Mouse (Mus musculus) neural tube, embryonic 11.5 days (tissue): ENCODE measurements around the gene Ly6g6d. TPM values are rescaled to one million over a fixed set of nuclear protein-coding genes. Genes with fewer than 3 reads are reported as not detected.

ENCODE experiments used
- ATAC-seq: fragments of 200-750 bp; cut with Nextera tagmentation; 2 replicates; pipeline ENCODE4 v1.8.0; 2017; ENCODE audit warnings: moderate number of reproducible peaks, mild to moderate bottlenecking, moderate TSS enrichment, moderate library complexity; ENCODE audit not compliant: insufficient read depth, low FRiP score, low TSS enrichment
- DNase-seq: peaks from one replicate; pipeline ENCODE4 v3.0.0-alpha.2; 2015; ENCODE audit warnings: low spot score
- H3K27ac ChIP-seq: fragments of 300-500 bp; sonication (generic); 2 replicates; pipeline ENCODE4 v1.5.1; 2014; ENCODE audit warnings: low read depth, mild to moderate bottlenecking, low read length
- H3K27me3 ChIP-seq: fragments of 300-500 bp; sonication (generic); 2 replicates; pipeline ENCODE4 v1.6.1; 2014; ENCODE audit warnings: mild to moderate bottlenecking, low read length, mixed read lengths; ENCODE audit not compliant: control insufficient read depth, insufficient read depth
- H3K36me3 ChIP-seq: fragments of 300-500 bp; sonication (generic); 2 replicates; pipeline ENCODE4 v1.6.1; 2014; ENCODE audit warnings: mild to moderate bottlenecking, low read length, moderate library complexity, mixed read lengths; ENCODE audit not compliant: control insufficient read depth, insufficient read depth
- H3K4me1 ChIP-seq: fragments of 300-500 bp; sonication (generic); 2 replicates; pipeline ENCODE4 v1.6.1; 2014; ENCODE audit warnings: low read length, mixed read lengths; ENCODE audit not compliant: control insufficient read depth, insufficient read depth
- H3K4me2 ChIP-seq: fragments of 300-500 bp; sonication (generic); 2 replicates; pipeline ENCODE4 v1.6.1; 2014; ENCODE audit warnings: low read depth, mild to moderate bottlenecking, moderate library complexity
- H3K4me3 ChIP-seq: fragments of 300-500 bp; sonication (generic); 2 replicates; pipeline ENCODE4 v1.5.1; 2014; ENCODE audit warnings: low read depth, low read length
- H3K9ac ChIP-seq: fragments of 300-500 bp; sonication (generic); 2 replicates; pipeline ENCODE4 v1.6.1; 2014; ENCODE audit warnings: mild to moderate bottlenecking, low read length
- H3K9me3 ChIP-seq: fragments of 300-500 bp; sonication (generic); 2 replicates; pipeline ENCODE4 v1.6.1; 2016; ENCODE audit warnings: low read length; ENCODE audit not compliant: control insufficient read depth
- WGBS: fragments of 180-500 bp; shearing (Covaris S2); extraction: QIAGEN DNeasy Blood & Tissue Kit; methylation state at CpG from one replicate; pipeline ENCODE4 v1.1.7; 2014; 5-methylcytosine and 5-hydroxymethylcytosine counted together
- polyA plus RNA-seq: library from polyadenylated mRNA; unstranded; fragments of >200 nt; fragmentation: Nextera tagmentation; extraction: Ambion mirVana; gene quantifications from 2 replicates; pipeline ENCODE4 v1.2.1, GENCODE M21; 2014

Ly6g6d gene
- polyA plus RNA-seq, 1 experiment from 2014 or later = 1.0 TPM

- Histone ChIP-seq H3K9ac (no peak overlapping the region; the same call in 1 of the 2 replicates), H3K27me3 (peaks cover 20% of the 10 kb centered on the region), H3K4me3 (no peak overlapping the region), H3K36me3 (no peaks in the 10 kb centered on the region), H3K9me3 (no peaks in the 10 kb centered on the region), H3K4me2 (no peak overlapping the region), H3K27ac (no peak overlapping the region), H3K4me1 (peaks cover 13% of the 10 kb centered on the region)
- no peak for DNase-seq
- WGBS = 88% methylated on average over 17 of the region's 17 CpGs
- no peak for ATAC-seq
Observed at GRCm38 (mm10) chr17:35068213-35068914, 9.5 kb downstream of the Ly6g6d start.

DNA sequence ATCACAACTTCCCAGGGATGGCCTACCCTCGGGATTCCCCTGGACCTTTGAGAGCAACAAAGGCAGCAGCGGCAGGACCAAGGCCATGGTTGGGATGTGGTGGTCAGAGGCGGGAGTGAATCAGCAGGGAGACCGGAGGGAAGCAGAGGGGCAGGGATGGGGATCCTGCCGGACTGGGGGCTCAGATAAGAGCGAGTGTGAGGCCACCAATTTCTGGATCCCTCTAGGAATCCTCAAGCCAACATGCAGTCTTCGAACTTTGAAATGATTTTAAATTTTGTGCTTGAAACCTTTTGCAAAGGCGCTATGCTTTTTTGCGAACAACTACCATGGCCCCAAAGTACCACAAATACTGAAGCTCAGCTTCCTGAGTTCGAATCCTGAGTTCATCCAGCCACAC, 11.8 kb downstream of the Ly6g6d start, which contains the start of gene Mpig6b:
Mpig6b (minus strand) TSS at position 101 of the 400 bp plus-strand sequence.
- H3K27me3 ChIP-seq = peaks cover 20% of the 10 kb centered on the region
- peak within 1 kb of the TSS; percentile 57 for H3K4me2 ChIP-seq
- peaks cover 2% of the 10 kb centered on the region; the same call in 1 of the 2 replicates for H3K36me3 ChIP-seq
- H3K4me1 ChIP-seq = peaks cover 13% of the 10 kb centered on the region
- WGBS = 47% methylated on average over 10 of the region's 10 CpGs
- H3K9ac ChIP-seq = peak within 1 kb of the TSS; percentile 49
- no peak for ATAC-seq
- H3K4me3 ChIP-seq = peak within 1 kb of the TSS; percentile 22
- H3K27ac ChIP-seq = no peak within 1 kb of the TSS
- no peaks in the 10 kb centered on the region for H3K9me3 ChIP-seq
- no peak for DNase-seq

- H3K9ac ChIP-seq = peak within 1 kb of the TSS; percentile 49
- peaks cover 20% of the 10 kb centered on the region for H3K27me3 ChIP-seq
- peaks cover 2% of the 10 kb centered on the region; the same call in 1 of the 2 replicates for H3K36me3 ChIP-seq
- under 1% methylated on average over 48 of the region's 48 CpGs for WGBS
- H3K9me3 ChIP-seq = no peaks in the 10 kb centered on the region
- peaks cover 16% of the 10 kb centered on the region for H3K4me1 ChIP-seq
- H3K4me3 ChIP-seq = peak within 1 kb of the TSS; percentile 22
- H3K27ac ChIP-seq = no peak within 1 kb of the TSS
- DNase-seq = peak; percentile 49
- ATAC-seq = no peak
- peak within 1 kb of the TSS; percentile 57 for H3K4me2 ChIP-seq
Observed at GRCm38 (mm10) chr17:35064951-35065947, 12.6 kb downstream of the Ly6g6d start, which contains the start of gene Ly6g6c. Gene Ly6g6c (plus strand): TSS chr17:35065388.

GRCm38 (mm10) chr17:35064378-35064877, 13.4 kb downstream of the Ly6g6d start:
- ATAC-seq = no peak
- Histone ChIP-seq H3K36me3 (peaks cover 2% of the 10 kb centered on the region; the same call in 1 of the 2 replicates), H3K27ac (no peak overlapping the region), H3K4me3 (no peak overlapping the region), H3K9me3 (no peaks in the 10 kb centered on the region), H3K27me3 (peaks cover 20% of the 10 kb centered on the region), H3K9ac (no peak overlapping the region; the same call in 1 of the 2 replicates), H3K4me1 (peaks cover 21% of the 10 kb centered on the region), H3K4me2 (peak overlapping the region; percentile 57)
- no peak for DNase-seq
- WGBS = 29% methylated on average over 10 of the region's 10 CpGs

DNA sequence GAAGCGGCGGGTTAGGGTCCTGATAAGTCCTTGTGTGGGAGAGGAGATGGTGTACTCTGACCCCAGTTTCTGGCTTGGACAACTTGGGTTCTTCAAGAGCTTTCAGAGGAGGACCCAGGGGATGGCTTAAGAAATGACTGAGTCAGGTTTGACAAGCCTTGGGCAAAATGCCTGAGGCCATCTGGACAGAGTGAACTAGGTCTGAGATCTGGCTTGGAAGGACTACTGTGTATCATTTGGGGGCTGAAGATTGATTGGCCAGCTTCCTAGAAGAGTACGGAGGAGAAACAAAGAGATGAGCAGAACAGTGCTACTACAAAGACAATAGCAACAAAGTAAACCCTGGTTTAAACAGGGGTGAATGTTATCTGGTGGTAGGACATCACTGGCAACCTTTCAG, 14.4 kb downstream of the Ly6g6d start:
- Histone ChIP-seq H3K4me1 (peaks cover 21% of the 10 kb centered on the region), H3K27ac (no peak overlapping the region), H3K9me3 (no peaks in the 10 kb centered on the region), H3K4me2 (no peak overlapping the region), H3K4me3 (no peak overlapping the region), H3K27me3 (peaks cover 20% of the 10 kb centered on the region), H3K36me3 (peaks cover 2% of the 10 kb centered on the region; the same call in 1 of the 2 replicates), H3K9ac (no peak overlapping the region)
- no peak for ATAC-seq
- 89% methylated on average over 3 of the region's 3 CpGs for WGBS
- DNase-seq = no peak

DNA sequence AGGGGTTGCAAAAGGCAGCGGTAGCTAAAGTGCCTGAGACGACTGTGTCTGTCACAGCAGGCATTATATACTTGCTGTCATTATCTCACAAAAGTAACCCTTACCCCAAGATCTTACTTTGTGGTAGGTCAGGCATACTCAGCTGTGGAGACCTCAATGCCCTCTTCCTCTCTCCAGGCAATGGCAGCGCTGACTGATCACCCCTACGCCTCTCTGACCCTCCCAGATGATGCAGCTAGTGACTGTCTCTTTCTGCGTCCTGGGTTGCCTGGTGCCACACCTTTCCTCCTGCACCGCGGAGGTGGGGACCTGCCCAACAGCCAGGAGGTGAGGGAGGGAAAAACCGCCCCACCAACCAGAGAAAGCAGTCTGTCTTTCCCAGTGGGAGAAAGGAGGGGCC, 16.6 kb downstream of the Ly6g6d start:
- WGBS = 85% methylated on average over 8 of the region's 8 CpGs
- Histone ChIP-seq H3K27me3 (peaks cover 17% of the 10 kb centered on the region), H3K4me1 (peaks cover 23% of the 10 kb centered on the region), H3K9ac (no peak overlapping the region), H3K4me2 (no peak overlapping the region), H3K4me3 (0 out of 2 replicates have a peak overlapping the region, but pooled peaks have one; percentile 60), H3K36me3 (peaks cover 3% of the 10 kb centered on the region), H3K27ac (no peak overlapping the region), H3K9me3 (no peaks in the 10 kb centered on the region)
- ATAC-seq (no peak), DNase-seq (no peak)

DNA sequence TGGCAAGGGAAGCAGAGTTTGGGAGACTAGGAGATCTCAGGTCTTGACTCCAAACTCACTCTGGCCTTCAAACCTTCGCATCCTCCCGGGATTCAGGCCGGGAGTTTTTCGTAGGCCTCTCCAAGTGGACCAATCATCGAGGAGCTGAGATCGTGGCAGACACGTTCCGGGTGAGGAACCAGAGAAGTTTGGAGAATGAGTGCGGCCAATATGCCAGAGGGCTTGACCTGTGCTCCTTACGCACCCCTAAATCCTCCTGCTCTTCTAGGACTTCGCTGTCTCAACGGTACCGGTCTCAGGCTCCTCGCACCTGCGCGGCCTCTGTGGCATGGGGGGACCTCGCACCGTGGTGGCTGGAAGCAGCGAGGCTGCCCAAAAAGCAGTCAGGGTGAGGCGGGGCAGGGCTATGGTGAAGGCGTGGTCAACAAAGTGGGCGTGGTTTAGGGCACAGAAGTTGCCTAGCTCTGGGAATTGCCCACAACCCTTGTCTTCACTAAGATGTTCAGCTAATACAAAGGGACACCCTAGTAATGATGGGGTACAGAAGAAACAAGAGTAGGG, 17.0 kb downstream of the Ly6g6d start:
- Histone ChIP-seq H3K27ac (no peak overlapping the region), H3K4me1 (peaks cover 23% of the 10 kb centered on the region), H3K9me3 (no peaks in the 10 kb centered on the region), H3K4me2 (peak overlapping the region; percentile 92), H3K36me3 (peaks cover 7% of the 10 kb centered on the region), H3K4me3 (peak overlapping the region; percentile 60), H3K27me3 (peaks cover 17% of the 10 kb centered on the region), H3K9ac (no peak overlapping the region; the same call in none of the 2 replicates)
- ATAC-seq (no peak), DNase-seq (no peak)
- 60% methylated on average over 22 of the region's 22 CpGs for WGBS

DNA sequence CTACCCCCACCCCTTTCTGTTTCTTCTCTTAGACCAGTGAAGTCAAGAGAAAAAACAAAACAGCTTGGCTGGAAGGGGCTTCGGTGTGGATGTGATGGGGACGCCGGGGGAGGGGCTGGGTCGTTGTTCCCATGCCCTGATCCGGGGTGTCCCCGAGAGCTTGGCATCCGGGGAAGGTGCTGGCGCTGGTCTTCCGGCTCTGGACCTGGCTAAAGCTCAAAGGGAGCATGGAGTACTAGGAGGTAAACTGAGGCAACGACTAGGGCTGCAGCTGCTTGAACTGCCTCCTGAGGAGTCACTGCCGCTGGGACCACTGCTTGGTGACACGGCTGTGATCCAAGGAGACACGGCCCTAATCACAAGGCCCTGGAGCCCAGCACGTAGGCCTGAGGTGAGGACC, 17.8 kb downstream of the Ly6g6d start:
- no peaks in the 10 kb centered on the region for H3K9me3 ChIP-seq
- H3K36me3 ChIP-seq = peaks cover 10% of the 10 kb centered on the region
- peak overlapping the region; percentile 60 for H3K4me3 ChIP-seq
- WGBS = 31% methylated on average over 14 of the region's 14 CpGs
- no peak for ATAC-seq
- peaks cover 19% of the 10 kb centered on the region for H3K4me1 ChIP-seq
- H3K4me2 ChIP-seq = peak overlapping the region; percentile 92
- peak overlapping the region; percentile 79 for H3K9ac ChIP-seq
- no peak for DNase-seq
- H3K27ac ChIP-seq = no peak overlapping the region
- peaks cover 10% of the 10 kb centered on the region for H3K27me3 ChIP-seq
